Mouse (Mus musculus) thymus, postnatal 10 days (tissue): ENCODE measurements around the gene Blm.

Source experiments
- DNase-seq, 2 experiments: peaks; one replicate each; pipeline ENCODE4 v3.0.0; 2021; ENCODE audit warnings: low spot score in 2 of 2

The Blm gene

GRCm38 (mm10) chr7:80405188-80405695 lies 129.7 kb downstream of the Blm start, which contains the start of gene Furin:
Furin (minus strand) TSS chr7:80405436.
- DNase-seq: no peak
